Mouse (Mus musculus): ENCODE data around the gene Nr2c2ap.

- TF ChIP-seq CTCF (IDR thresholded peaks at IDR 0.05; ENCODE audit: control insufficient read depth, insufficient read depth, low read length) (peak; percentile 44; the same call in 1 of the 2 replicates), POLR2A (IDR thresholded peaks at IDR 0.05; ENCODE audit: borderline replicate concordance, control insufficient read depth, low read depth, low read length) (no peak)
Observed at GRCm38 (mm10) chr8:70122863-70123262, 8.3 kb upstream of the Nr2c2ap start.

All from bone marrow, adult 2 months (tissue).